Mouse (Mus musculus) stomach, embryonic 14.5 days (tissue): ENCODE measurements around the gene Vsx2. TPM values are rescaled to one million over a fixed set of nuclear protein-coding genes. Genes with fewer than 3 reads are reported as not detected.

Experiments
- ATAC-seq: fragments of 200-750 bp; cut with Nextera tagmentation; 2 replicates; pipeline ENCODE4 v1.8.0; 2017; ENCODE audit warnings: low read depth, moderate TSS enrichment; ENCODE audit not compliant: insufficient number of reproducible peaks, insufficient read depth, low FRiP score
- H3K27ac ChIP-seq: fragments of 300-500 bp; sonication (generic); 2 replicates; pipeline ENCODE4 v1.5.1; 2014; ENCODE audit warnings: mild to moderate bottlenecking, low read length, moderate library complexity, mixed read lengths
- H3K27me3 ChIP-seq: fragments of 300-500 bp; sonication (generic); 2 replicates; pipeline ENCODE4 v1.6.1; 2014; ENCODE audit warnings: low read length, control low read depth, mixed read lengths; ENCODE audit not compliant: control insufficient read depth, insufficient read depth
- H3K36me3 ChIP-seq: fragments of 300-500 bp; sonication (generic); 2 replicates; pipeline ENCODE4 v1.6.1; 2014; ENCODE audit warnings: mild to moderate bottlenecking, control low read depth, low read length, moderate library complexity, mixed read lengths; ENCODE audit not compliant: control insufficient read depth, insufficient read depth
- H3K4me1 ChIP-seq: fragments of 300-500 bp; sonication (generic); 2 replicates; pipeline ENCODE4 v1.6.1; 2014; ENCODE audit warnings: low read length, control low read depth, mixed read lengths; ENCODE audit not compliant: control insufficient read depth, insufficient read depth
- H3K4me2 ChIP-seq: fragments of 300-500 bp; sonication (generic); replicated peaks from 2 replicates; pipeline ENCODE4 v1.6.1; 2014; ENCODE audit warnings: low read depth, low read length, control low read depth
- H3K4me3 ChIP-seq: fragments of 300-500 bp; sonication (generic); 2 replicates; pipeline ENCODE4 v1.5.1; 2014; ENCODE audit warnings: low read depth, low read length, control low read depth
- H3K9ac ChIP-seq: fragments of 300-500 bp; sonication (generic); replicated peaks from 2 replicates; pipeline ENCODE4 v1.6.1; 2014; ENCODE audit warnings: low read depth, mild to moderate bottlenecking, control low read depth, low read length, moderate library complexity, mixed read lengths
- H3K9me3 ChIP-seq: fragments of 300-500 bp; sonication (generic); 2 replicates; pipeline ENCODE4 v1.6.1; 2016; ENCODE audit warnings: low read depth, low read length, control low read depth; ENCODE audit not compliant: control insufficient read depth
- WGBS: fragments of 180-500 bp; shearing (Covaris S2); extraction: QIAGEN DNeasy Blood & Tissue Kit; methylation state at CpG from one replicate; pipeline ENCODE4 v1.1.7; 2014; 5-methylcytosine and 5-hydroxymethylcytosine counted together
- polyA plus RNA-seq: library from polyadenylated mRNA; unstranded; fragments of >200 nt; fragmentation: Nextera tagmentation; extraction: Ambion mirVana; gene quantifications from 2 replicates; pipeline ENCODE4 v1.2.1, GENCODE M21; 2014

Gene Vsx2
- polyA plus RNA-seq, 1 experiment from 2014 or later = not detected

GRCm38 (mm10) chr12:84567576-84567975, 2.0 kb upstream of the Vsx2 start:
- H3K27me3 ChIP-seq = peaks cover 30% of the 10 kb centered on the region; the same call in 1 of the 2 replicates
- WGBS = 72% methylated on average over 6 of the region's 6 CpGs
- H3K9me3 ChIP-seq = no peaks in the 10 kb centered on the region
- H3K36me3 ChIP-seq = no peaks in the 10 kb centered on the region
- no peak for ATAC-seq
- no peaks in the 10 kb centered on the region; the same call in 1 of the 2 replicates for H3K4me1 ChIP-seq
- H3K4me3 ChIP-seq = no peak overlapping the region
- H3K27ac ChIP-seq = no peak overlapping the region
- H3K9ac ChIP-seq = no peak overlapping the region
- no peak overlapping the region for H3K4me2 ChIP-seq

- Histone ChIP-seq H3K4me1 (no peaks in the 10 kb centered on the region; the same call in 1 of the 2 replicates), H3K36me3 (no peaks in the 10 kb centered on the region), H3K27me3 (peaks cover 40% of the 10 kb centered on the region), H3K9me3 (no peaks in the 10 kb centered on the region), H3K27ac (no peak overlapping the region), H3K4me2 (no peak overlapping the region), H3K4me3 (no peak overlapping the region), H3K9ac (no peak overlapping the region)
- WGBS = 1% methylated on average over 39 of the region's 40 CpGs
- no peak for ATAC-seq
Observed at GRCm38 (mm10) chr12:84569976-84570693, 573 bp downstream of the Vsx2 start.

- WGBS = 3% methylated on average over 34 of the region's 34 CpGs
- H3K4me2 ChIP-seq = no peak overlapping the region
- H3K27me3 ChIP-seq = peaks cover 40% of the 10 kb centered on the region
- no peaks in the 10 kb centered on the region for H3K36me3 ChIP-seq
- no peak overlapping the region for H3K9ac ChIP-seq
- H3K4me3 ChIP-seq = no peak overlapping the region
- no peaks in the 10 kb centered on the region for H3K9me3 ChIP-seq
- no peak for ATAC-seq
- H3K27ac ChIP-seq = no peak overlapping the region
- no peaks in the 10 kb centered on the region; the same call in 1 of the 2 replicates for H3K4me1 ChIP-seq
Observed at GRCm38 (mm10) chr12:84570694-84571415, 1.3 kb downstream of the Vsx2 start.

GRCm38 (mm10) chr12:84571466-84572340, 2.1 kb downstream of the Vsx2 start:
- H3K27ac ChIP-seq = no peak overlapping the region
- H3K4me1 ChIP-seq = no peaks in the 10 kb centered on the region; the same call in 1 of the 2 replicates
- peaks cover 40% of the 10 kb centered on the region for H3K27me3 ChIP-seq
- H3K36me3 ChIP-seq = no peaks in the 10 kb centered on the region
- H3K4me3 ChIP-seq = no peak overlapping the region
- no peak overlapping the region for H3K4me2 ChIP-seq
- ATAC-seq = no peak
- WGBS = 1% methylated on average over 43 of the region's 43 CpGs
- no peak overlapping the region for H3K9ac ChIP-seq
- no peaks in the 10 kb centered on the region for H3K9me3 ChIP-seq

GRCm38 (mm10) chr12:84572341-84572720, 2.8 kb downstream of the Vsx2 start:
- Histone ChIP-seq H3K9ac (no peak overlapping the region), H3K4me2 (no peak overlapping the region), H3K27ac (no peak overlapping the region), H3K27me3 (peaks cover 39% of the 10 kb centered on the region), H3K4me1 (no peaks in the 10 kb centered on the region; the same call in 1 of the 2 replicates), H3K4me3 (no peak overlapping the region), H3K9me3 (no peaks in the 10 kb centered on the region), H3K36me3 (no peaks in the 10 kb centered on the region)
- WGBS = 5% methylated on average over 7 of the region's 7 CpGs
- no peak for ATAC-seq

- H3K4me3 ChIP-seq = no peak overlapping the region
- ATAC-seq = no peak
- H3K36me3 ChIP-seq = no peaks in the 10 kb centered on the region
- no peak overlapping the region for H3K9ac ChIP-seq
- no peak overlapping the region for H3K4me2 ChIP-seq
- H3K9me3 ChIP-seq = no peaks in the 10 kb centered on the region
- 19% methylated on average over 7 of the region's 7 CpGs for WGBS
- H3K4me1 ChIP-seq = no peaks in the 10 kb centered on the region; the same call in 1 of the 2 replicates
- H3K27ac ChIP-seq = no peak overlapping the region
- peaks cover 33% of the 10 kb centered on the region for H3K27me3 ChIP-seq
Observed at GRCm38 (mm10) chr12:84573094-84573493, 3.5 kb downstream of the Vsx2 start.

- Histone ChIP-seq H3K4me3 (no peak overlapping the region), H3K27me3 (peaks cover 8% of the 10 kb centered on the region), H3K4me1 (no peaks in the 10 kb centered on the region), H3K27ac (no peak overlapping the region), H3K36me3 (no peaks in the 10 kb centered on the region), H3K4me2 (no peak overlapping the region), H3K9me3 (no peaks in the 10 kb centered on the region), H3K9ac (no peak overlapping the region)
- ATAC-seq = no peak
- WGBS = 72% methylated on average over 11 of the region's 11 CpGs
Observed at GRCm38 (mm10) chr12:84577768-84578439, 8.3 kb downstream of the Vsx2 start.

GRCm38 (mm10) chr12:84578440-84578770, 8.8 kb downstream of the Vsx2 start:
- peaks cover 3% of the 10 kb centered on the region for H3K27me3 ChIP-seq
- no peak overlapping the region for H3K4me3 ChIP-seq
- no peaks in the 10 kb centered on the region for H3K36me3 ChIP-seq
- H3K27ac ChIP-seq = no peak overlapping the region
- no peak overlapping the region for H3K4me2 ChIP-seq
- no peak overlapping the region for H3K9ac ChIP-seq
- H3K9me3 ChIP-seq = no peaks in the 10 kb centered on the region
- WGBS = 45% methylated on average over 5 of the region's 5 CpGs
- no peaks in the 10 kb centered on the region for H3K4me1 ChIP-seq
- no peak for ATAC-seq
